Mouse (Mus musculus): ENCODE results near the gene 1700008O03Rik.

1700008O03Rik gene

DNA sequence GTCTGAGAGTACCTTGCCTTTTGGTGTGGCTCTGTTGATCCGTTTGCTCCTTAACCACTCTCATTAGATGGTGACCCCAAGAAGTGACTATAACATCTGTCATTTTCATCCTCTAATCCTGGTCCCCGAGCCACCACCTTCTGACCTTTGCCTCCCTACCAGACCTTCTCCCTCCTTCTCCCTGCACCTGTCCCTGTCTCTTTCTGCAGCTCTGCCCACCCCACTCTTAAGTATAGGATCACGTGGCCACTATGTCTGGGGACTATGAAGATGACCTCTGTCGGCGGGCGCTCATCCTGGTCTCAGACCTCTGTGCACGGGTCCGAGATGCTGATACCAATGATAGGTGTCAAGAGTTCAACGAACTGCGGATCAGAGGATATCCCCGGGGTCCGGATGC, at the start of gene 1700008O03Rik:
TSS of gene 1700008O03Rik (minus strand) at position 101 of the 400 bp plus-strand sequence.
- no peak for DNase-seq (ENCODE audit: low spot score in 2 of 2)

DNA sequence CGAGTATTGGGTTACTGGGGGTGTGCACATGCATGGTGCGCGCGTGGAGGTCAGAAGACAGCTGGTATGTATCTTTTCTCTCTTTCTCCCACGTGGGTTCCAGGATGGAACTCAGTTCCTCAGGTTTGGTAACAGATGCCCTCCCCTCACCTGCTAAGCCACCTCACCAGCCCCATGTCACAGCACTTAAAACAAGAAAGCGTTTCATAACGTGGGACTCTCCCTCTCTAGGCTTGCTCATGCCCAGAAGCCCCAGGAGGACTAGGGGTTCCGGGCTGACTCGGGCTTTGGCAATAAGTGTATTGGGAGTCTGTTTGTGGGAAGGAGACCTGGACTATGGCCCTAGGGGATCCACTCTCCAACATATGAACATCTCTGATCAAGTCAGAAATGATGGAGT, 48.5 kb upstream of the 1700008O03Rik start:
- DNase-seq (ENCODE audit: low spot score in 2 of 2): no peak

- no peak for DNase-seq (ENCODE audit: low spot score in 2 of 2)
These were observed 47.8 kb upstream of the 1700008O03Rik start for GRCm38 (mm10) chr7:44433371-44433770.

DNA sequence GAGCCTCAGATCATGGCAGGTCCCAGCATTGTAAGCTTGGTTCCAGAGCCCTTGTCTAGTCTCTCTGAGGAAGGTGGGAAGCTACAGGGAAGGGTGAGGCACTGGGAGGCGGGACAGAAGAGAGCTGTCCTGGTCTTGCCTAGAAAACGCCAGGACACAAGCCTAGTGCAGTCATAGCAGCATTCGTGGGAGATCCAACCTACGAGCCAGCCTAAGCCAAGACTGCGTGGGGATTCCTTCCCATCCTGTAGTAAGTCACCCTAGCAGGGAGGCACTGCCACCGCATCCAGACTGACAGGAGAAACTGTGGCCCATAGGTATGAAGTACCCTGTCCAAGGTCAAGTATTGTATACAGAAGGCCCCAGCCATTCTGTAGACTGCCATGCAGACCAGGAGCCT, 46.9 kb upstream of the 1700008O03Rik start:
- DNase-seq (ENCODE audit: low spot score in 2 of 2): no peak

DNA sequence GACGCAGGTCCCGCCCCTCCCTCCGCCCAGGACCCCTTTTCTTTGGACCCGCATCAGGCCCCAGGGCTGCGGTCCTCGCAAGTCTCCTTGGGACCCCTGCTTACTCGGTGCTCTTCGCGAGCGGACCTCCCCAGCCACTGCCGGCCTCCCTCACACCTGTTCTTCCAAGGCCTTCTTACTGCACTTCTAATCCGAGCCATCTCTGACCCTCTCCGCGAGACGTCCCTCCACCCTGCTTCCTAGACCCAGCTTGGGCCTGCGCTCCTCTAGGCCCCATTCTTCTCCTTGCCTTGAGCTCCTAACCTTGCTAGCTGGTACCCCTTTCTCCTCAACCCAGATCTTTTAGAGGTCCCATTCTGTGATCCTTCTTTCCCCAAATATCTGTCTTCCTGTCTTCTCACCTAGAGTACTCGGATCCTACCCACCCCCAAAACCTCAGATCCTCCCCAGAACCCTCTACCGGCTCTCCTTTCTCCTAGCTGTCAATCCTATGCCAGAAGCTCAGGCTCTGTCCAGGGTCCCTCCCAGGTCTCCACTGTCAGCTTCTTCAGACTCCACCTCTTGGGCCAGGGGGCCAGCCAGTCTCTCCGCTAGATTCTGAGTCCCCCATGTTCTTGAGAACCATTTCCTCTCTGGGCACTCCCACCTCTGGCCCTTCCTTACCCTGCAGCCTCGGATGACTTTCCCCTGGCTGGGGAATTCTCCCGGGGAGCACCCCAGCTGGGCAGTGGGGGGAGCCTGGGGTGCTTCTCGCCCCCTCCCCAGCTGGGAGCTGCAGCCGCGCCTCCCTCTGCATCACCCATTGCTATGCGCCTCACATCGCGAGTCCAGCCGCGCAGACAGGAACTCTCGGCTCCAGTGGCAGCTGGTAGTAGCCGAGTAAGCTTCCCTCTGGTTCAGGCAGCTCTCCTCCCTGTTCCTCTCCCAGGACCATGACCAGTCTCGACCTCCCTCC, 44.2 kb upstream of the 1700008O03Rik start:
- no peak for DNase-seq (ENCODE audit: low spot score in 2 of 2)

GRCm38 (mm10) chr7:44428968-44429521, 43.4 kb upstream of the 1700008O03Rik start, which contains the start of gene Lrrc4b:
Lrrc4b (plus strand) TSS chr7:44429018.
- no peak for DNase-seq (ENCODE audit: low spot score in 2 of 2)

DNA sequence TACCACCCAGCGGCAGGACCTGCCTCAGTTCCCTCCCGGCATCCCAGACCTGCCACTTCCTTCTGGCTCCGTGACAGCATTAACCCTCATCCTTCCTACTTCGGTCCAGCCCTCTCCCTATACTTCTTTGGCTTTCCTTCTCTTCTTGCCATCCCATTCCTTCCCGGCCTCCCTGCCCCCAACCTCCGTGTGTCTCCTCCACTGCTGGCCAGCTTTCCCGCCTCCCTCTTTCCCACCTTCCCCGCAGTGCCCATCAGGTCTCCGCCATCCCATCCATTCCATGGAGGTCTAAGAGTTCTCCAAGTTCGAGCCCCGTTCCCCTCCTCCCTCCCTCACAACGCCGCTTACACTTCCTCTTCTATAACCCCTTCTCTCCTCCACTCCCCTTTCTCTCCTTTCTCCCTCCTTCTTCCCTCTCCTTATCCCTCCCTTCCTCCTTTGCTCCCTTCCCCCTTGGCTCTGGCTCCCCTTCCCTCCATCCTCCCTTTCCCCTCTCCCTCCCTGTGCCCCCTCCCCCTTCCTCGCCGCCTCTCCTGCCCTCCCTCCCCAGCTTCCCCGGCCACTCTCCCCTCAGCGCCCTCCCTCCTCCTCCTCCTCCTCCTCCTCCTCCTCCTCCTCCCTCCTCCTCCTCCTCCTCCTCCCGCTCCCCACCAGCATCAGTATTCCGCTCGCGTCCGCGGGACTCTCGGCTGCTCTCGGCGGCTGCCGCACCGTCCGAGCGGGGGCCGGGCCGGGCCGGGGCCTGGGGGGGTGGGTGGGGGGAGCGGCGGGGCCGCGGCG, 42.7 kb upstream of the 1700008O03Rik start:
- DNase-seq (ENCODE audit: low spot score in 2 of 2): no peak

DNA sequence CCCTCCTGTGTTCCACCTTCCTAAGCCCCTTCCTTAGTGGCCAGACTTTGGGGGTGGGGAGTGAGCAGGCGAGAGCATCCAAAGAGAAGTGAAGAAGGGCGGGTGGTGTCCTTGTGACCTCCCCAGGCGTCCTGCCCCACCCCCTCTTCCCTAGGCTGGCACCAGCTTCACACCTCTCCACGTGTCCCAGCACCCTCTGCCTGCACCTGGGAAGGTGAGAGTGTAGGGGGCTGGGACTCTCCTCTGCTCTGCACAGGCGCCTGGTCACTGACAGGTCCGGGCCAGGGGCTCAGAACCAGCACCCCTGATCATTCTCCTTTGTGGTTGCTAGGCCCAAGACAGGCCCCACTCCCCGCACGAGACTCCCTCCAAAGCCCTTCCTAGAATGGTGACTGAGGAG, 42.0 kb upstream of the 1700008O03Rik start:
- DNase-seq (ENCODE audit: low spot score in 2 of 2): no peak

DNA sequence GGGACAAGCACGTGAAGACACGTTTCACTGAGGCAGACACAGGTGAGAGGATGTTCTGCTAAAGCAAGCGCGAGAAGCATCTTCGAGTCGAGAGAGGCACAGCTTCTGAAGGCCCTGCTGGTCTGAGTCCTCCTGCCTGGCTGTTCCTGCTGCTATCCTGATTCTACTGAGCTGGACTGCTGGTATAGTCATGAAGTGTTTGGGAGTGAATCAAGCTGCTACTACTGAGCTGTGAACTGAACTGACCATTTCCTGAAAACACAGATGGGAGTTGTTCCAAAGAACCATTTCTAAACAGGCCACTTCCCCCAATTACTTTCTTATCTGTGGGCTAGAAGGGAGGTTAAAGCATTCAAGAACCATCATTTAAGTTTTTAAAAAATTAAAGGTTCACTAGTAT, 27.7 kb upstream of the 1700008O03Rik start:
- DNase-seq (ENCODE audit: low spot score in 2 of 2): no peak

- no peak for DNase-seq (ENCODE audit: low spot score in 2 of 2)
These were observed 25.5 kb upstream of the 1700008O03Rik start for GRCm38 (mm10) chr7:44411144-44411543.

GRCm38 (mm10) chr7:44406015-44406355, 20.4 kb upstream of the 1700008O03Rik start:
- DNase-seq (ENCODE audit: low spot score in 2 of 2): no peak

DNA sequence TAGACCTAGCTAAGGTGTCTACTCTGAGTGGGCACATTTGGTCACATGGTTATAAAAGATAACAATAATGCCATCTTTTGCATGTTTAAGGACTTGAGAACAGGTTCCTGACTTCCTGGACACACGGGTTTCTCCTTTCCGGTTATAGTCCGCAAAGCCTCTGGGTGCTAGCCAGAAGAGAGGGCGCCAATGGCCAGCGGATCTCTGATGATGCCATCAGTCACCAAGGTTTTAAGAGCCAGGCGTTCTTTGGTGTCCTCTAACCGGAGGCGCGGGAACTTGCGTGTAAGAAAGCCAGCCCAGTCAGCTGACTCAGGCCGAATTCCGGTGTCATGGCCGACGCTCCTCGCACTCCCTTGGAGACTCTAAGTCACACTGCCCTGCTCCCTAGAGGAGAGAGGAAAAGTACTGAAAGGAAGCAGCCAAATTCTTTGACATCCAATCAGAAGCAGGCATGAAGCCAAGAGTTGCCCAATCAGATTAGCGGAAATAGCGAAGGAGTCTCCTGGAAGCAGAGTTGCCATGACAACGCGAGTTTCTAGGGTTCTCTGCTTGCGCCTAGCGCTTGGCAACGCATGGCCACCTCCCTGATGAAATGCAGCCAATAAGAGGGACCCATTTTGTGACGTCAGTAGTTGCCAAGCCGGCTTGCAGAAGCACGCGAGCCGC, 19.9 kb upstream of the 1700008O03Rik start:
- peak; percentile 70 to 79 for DNase-seq (ENCODE audit: low spot score in 2 of 2)

DNA sequence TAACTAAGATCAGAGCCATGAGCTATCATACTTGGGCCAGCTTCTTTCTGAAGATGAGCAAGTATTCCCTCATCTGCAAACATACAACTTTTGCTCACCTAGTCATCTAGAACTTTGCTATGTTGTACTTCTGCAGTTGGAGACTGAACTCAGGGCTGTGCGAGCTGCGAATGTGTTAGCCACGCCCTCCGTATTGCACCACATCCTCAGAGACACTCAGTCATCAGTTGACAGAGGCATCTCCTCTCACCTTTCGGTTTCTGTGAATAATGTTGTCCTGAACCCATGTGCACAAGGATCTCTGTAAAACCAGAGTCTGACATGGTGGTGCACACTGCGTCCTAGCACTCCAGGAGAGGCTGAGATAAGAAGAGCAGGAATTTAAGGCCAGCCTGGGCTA, 16.1 kb upstream of the 1700008O03Rik start:
- DNase-seq (ENCODE audit: low spot score in 2 of 2): no peak

DNA sequence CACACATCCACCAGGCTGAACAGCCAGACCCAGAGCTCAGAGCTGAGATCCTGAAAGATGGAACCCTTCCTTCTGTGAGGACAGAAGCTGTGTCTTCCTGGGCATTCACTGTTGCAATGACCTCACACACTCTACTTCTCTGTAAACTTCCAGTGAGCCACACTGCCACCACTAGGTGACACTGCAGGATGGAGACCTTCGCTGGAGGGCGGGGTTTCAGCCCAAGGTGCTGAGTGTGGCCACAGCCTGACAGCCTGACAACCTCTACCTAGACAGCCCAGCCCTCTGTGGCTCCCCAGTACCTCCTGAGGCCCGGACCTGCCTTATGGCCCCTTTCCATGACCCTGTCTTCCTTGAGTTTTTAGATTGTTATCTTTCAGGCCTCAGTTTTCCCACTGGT, 12.9 kb upstream of the 1700008O03Rik start:
- peak; percentile 57 to 59 for DNase-seq (ENCODE audit: low spot score in 2 of 2)

DNA sequence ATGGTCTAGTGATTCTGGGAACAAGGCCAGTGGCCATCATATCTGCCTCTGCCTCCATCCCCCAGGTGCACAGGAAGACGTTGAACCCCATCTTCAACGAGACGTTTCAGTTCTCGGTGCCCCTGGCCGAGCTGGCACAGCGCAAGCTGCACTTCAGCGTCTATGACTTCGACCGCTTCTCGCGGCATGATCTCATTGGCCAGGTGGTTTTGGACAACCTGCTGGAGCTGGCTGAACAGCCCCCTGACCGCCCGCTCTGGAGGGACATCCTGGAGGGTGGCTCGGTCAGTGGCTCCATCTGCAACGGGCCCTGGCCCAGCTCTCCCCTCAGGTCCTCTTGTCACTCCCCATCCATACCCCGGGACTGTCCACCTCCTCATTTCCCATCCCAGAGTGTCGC, 7.7 kb upstream of the 1700008O03Rik start:
- no peak for DNase-seq (ENCODE audit: low spot score in 2 of 2)

GRCm38 (mm10) chr7:44392341-44392740, 6.7 kb upstream of the 1700008O03Rik start:
- DNase-seq (ENCODE audit: low spot score in 2 of 2): no peak

DNA sequence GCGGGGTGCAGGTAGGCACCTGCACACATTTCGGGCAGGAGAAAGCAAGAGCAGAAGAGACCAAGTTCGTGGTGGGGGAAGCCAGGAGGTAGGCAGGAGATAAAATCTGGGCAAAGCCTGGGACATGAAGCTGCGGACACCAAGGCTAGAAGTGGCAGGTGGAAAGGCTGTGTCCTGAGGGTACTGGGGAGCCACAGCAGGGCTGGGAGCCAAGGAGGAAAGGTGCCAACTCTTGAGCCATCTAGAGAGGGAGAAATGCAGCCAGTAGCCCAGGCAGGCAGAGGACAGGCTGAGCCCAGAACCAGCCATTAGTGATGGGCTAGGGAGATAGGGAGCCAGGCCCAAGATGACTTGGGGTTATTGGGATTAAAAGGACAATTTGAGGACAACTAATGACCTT, 6.2 kb upstream of the 1700008O03Rik start:
- no peak for DNase-seq (ENCODE audit: low spot score in 2 of 2)

GRCm38 (mm10) chr7:44384716-44385059, 932 bp downstream of the 1700008O03Rik start:
- DNase-seq (ENCODE audit: low spot score in 2 of 2): no peak

GRCm38 (mm10) chr7:44383980-44384715, 1.5 kb downstream of the 1700008O03Rik start, which contains the start of gene Syt3:
Syt3 (plus strand) TSS chr7:44384102.
- peak in 1 of 2 experiments; percentile 25 for DNase-seq (ENCODE audit: low spot score in 2 of 2)

- no peak for DNase-seq (ENCODE audit: low spot score in 2 of 2)
These were observed 3.1 kb downstream of the 1700008O03Rik start for GRCm38 (mm10) chr7:44382541-44382940.

DNA sequence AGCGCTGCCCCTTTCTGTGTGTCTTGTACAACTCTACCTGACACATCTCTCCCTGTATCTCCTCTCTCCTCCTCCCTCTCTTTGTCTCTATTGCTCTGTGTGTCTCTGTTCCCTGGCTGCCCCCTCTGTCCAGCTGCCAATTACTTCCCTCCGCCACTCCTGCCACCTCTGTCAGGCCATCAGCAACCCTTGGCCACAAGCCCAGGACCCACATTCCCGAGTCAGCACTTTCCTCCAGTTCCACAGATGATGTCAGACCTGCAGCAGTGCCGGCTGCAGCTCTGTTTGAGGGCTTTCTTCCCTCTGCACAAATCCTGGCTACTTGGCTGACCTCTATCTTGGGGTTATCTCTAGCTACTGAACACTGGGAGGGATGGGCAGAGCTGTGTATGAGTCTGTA, 7.3 kb downstream of the 1700008O03Rik start:
- no peak for DNase-seq (ENCODE audit: low spot score in 2 of 2)
